Mouse (Mus musculus): Measurements from ENCODE around the gene Rapsn. TPM values are rescaled to one million over a fixed set of nuclear protein-coding genes. Genes with fewer than 3 reads are reported as not detected.

Gene Rapsn
- total RNA-seq, 2 experiments from 2014 or later = 22.4 to 23.0 TPM

Other genes starting within 250 kb of the Rapsn start
- 100 to 1,000 TPM; 144 to 162 TPM for gene Mtch2, start 188.5 kb upstream of the Rapsn start, total RNA-seq (2021)
- 1 to 10 TPM; 5.0 to 6.5 TPM for gene C1qtnf4, start 149.8 kb upstream of the Rapsn start, total RNA-seq (2021)
- gene Kbtbd4, start 130.9 kb upstream of the Rapsn start, total RNA-seq (2021) = 10 to 100 TPM; 12.9 to 14.5 TPM
- gene Ndufs3, start 130.8 kb upstream of the Rapsn start, total RNA-seq (2021) = 100 to 1,000 TPM; 444 to 537 TPM
- gene Celf1, start 95.2 kb upstream of the Rapsn start, total RNA-seq (2021) = 10 to 100 TPM; 40.7 to 44.0 TPM
- gene Psmc3, start 18.4 kb downstream of the Rapsn start, total RNA-seq (2021) = 100 to 1,000 TPM; 279 to 288 TPM
- 10 to 100 TPM; 21.7 to 25.9 TPM for gene Slc39a13, start 34.8 kb downstream of the Rapsn start, total RNA-seq (2021)
- 1 to 10 TPM; 1.5 to 2.1 TPM for gene Spi1, start 46.8 kb downstream of the Rapsn start, total RNA-seq (2021)
- gene Mybpc3, start 82.5 kb downstream of the Rapsn start, total RNA-seq (2021) = under 1 TPM in 1 of 2 experiments, not detected in 1; 0.09 TPM
- gene Madd, start 148.2 kb downstream of the Rapsn start, total RNA-seq (2021) = 1 to 10 TPM; 5.0 to 5.9 TPM
- 1 to 10 TPM; 5.1 to 9.1 TPM for gene Nr1h3, start 167.2 kb downstream of the Rapsn start, total RNA-seq (2021)
- gene Acp2, start 167.3 kb downstream of the Rapsn start, total RNA-seq (2021) = 10 to 100 TPM; 11.6 to 12.5 TPM
- 1 to 10 TPM; 3.1 to 4.1 TPM for gene Ddb2, start 201.4 kb downstream of the Rapsn start, total RNA-seq (2021)
- gene Pacsin3, start 220.3 kb downstream of the Rapsn start, total RNA-seq (2021) = 100 to 1,000 TPM; 282 to 292 TPM
- gene Arfgap2, start 229.4 kb downstream of the Rapsn start, total RNA-seq (2021) = 100 to 1,000 TPM in 1 of 2 experiments, 10 to 100 TPM in 1; 74.4 to 104 TPM